Mouse (Mus musculus) liver, embryonic 16.5 days (tissue): ENCODE measurements at regions not wholly inside any gene's neighbourhood (a gene's known extent, or its start where the extent isn't known, plus 50 kb on each side); places are given as distances from the start of the nearest gene placed in this dataset.

Experiments
- ATAC-seq: fragments of 200-750 bp; cut with Nextera tagmentation; 2 replicates; pipeline ENCODE4 v1.8.0; 2017; ENCODE audit warnings: low read depth, mild to moderate bottlenecking, moderate number of reproducible peaks, moderate library complexity
- H3K27ac ChIP-seq: fragments of 300-500 bp; sonication (generic); 2 replicates; pipeline ENCODE4 v1.5.1; 2014; ENCODE audit warnings: mild to moderate bottlenecking, low read length
- H3K27me3 ChIP-seq: fragments of 300-500 bp; sonication (generic); 2 replicates; pipeline ENCODE4 v1.6.1; 2014; ENCODE audit warnings: low read depth, low read length, mixed read lengths; ENCODE audit not compliant: control insufficient read depth, insufficient read depth
- H3K36me3 ChIP-seq: fragments of 300-500 bp; sonication (generic); 2 replicates; pipeline ENCODE4 v1.6.1; 2014; ENCODE audit warnings: mild to moderate bottlenecking; ENCODE audit not compliant: control insufficient read depth, insufficient read depth
- H3K4me1 ChIP-seq: fragments of 300-500 bp; sonication (generic); 2 replicates; pipeline ENCODE4 v1.6.1; 2014; ENCODE audit warnings: low read depth, low read length, mixed read lengths; ENCODE audit not compliant: control insufficient read depth
- H3K4me2 ChIP-seq: fragments of 300-500 bp; sonication (generic); 2 replicates; pipeline ENCODE4 v1.6.1; 2014; ENCODE audit warnings: low read depth, low read length, mixed read lengths
- H3K4me3 ChIP-seq: fragments of 300-500 bp; sonication (generic); 2 replicates; pipeline ENCODE4 v1.5.1; 2014; ENCODE audit warnings: low read depth, mild to moderate bottlenecking, low read length
- H3K9ac ChIP-seq: fragments of 300-500 bp; sonication (generic); 2 replicates; pipeline ENCODE4 v1.6.1; 2014; ENCODE audit warnings: low read depth, low read length
- H3K9me3 ChIP-seq: fragments of 300-500 bp; sonication (generic); replicated peaks from 2 replicates; pipeline ENCODE4 v1.6.1; 2016; ENCODE audit warnings: low read length; ENCODE audit not compliant: control insufficient read depth
- WGBS: fragments of 180-500 bp; shearing (Covaris S2); extraction: QIAGEN DNeasy Blood & Tissue Kit; methylation state at CpG from one replicate; pipeline ENCODE4 v1.1.7; 2014; ENCODE audit not compliant: insufficient replicate concordance; 5-methylcytosine and 5-hydroxymethylcytosine counted together

- H3K27me3 ChIP-seq, result no peaks in the 10 kb centered on the region
- no peaks in the 10 kb centered on the region for H3K9me3 ChIP-seq
- H3K9ac ChIP-seq, result no peak overlapping the region
- no peak overlapping the region for H3K27ac ChIP-seq
- no peaks in the 10 kb centered on the region for H3K36me3 ChIP-seq
- 44% methylated on average over 2 of the region's 2 CpGs for WGBS
- no peak overlapping the region for H3K4me2 ChIP-seq
- no peaks in the 10 kb centered on the region for H3K4me1 ChIP-seq
- no peak overlapping the region for H3K4me3 ChIP-seq
- no peak for ATAC-seq
Observed at GRCm38 (mm10) chr13:84438444-84438766, 216.3 kb downstream of the Tmem161b start.

DNA sequence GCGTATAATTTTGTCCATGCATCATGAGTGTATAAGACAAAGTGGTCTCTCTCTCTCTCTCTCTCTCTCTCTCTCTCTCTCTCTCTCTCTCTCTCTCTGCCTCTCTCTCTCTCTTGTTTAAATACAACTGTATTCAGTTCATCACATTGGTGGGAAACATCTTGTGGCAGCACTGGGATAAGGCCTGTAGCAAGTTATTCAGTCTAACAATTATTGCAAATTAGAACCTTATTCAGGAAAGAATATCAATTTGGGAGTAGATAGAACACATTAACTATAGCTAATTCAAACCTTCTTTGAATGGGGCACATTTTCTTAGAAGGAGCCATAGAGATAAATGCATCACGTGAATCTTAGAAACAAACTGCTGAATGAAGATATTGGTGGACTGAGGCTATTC is 226.4 kb downstream of the Tmem161b start:
- Histone ChIP-seq H3K4me3 (no peak overlapping the region), H3K9ac (no peak overlapping the region), H3K27me3 (no peaks in the 10 kb centered on the region), H3K9me3 (no peaks in the 10 kb centered on the region), H3K4me2 (no peak overlapping the region), H3K27ac (no peak overlapping the region), H3K36me3 (no peaks in the 10 kb centered on the region), H3K4me1 (no peaks in the 10 kb centered on the region)
- 65% methylated on average over 2 of the region's 2 CpGs for WGBS
- ATAC-seq, result no peak

DNA sequence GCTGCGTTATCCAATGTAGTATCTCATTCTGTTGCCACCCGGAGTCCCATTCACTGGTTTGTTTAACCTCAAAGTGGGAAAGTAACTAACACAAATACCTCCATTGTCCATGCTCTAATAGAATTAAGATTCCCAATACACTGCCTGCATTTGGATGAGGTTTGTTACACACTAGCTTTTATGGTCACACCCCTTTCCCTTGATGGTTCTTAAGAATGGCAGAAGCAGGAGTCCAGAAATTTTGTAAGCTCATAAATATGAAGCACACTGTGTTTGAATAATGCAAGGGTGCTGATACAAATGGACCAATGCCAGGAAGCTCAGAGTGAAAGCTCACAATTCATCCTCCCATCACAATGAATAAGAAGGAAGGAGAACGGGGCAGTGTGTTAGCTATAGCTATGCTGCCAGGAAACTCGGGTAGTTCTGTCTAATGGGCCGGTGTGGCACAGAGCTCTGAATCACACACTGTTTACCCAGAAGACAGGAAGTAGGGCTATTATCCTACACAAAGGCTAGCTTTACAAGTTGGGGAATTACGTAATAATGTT is 227.0 kb downstream of the Tmem161b start:
- Histone ChIP-seq H3K4me3 (no peak overlapping the region), H3K4me2 (no peak overlapping the region), H3K27ac (no peak overlapping the region), H3K4me1 (no peaks in the 10 kb centered on the region), H3K9ac (no peak overlapping the region), H3K36me3 (no peaks in the 10 kb centered on the region), H3K27me3 (no peaks in the 10 kb centered on the region), H3K9me3 (no peaks in the 10 kb centered on the region)
- 35% methylated on average over 6 of the region's 6 CpGs for WGBS
- ATAC-seq, result no peak
